Mouse (Mus musculus) embryonic facial prominence, embryonic 11.5 days (tissue): ENCODE results near the gene Spock1. TPM values are rescaled to one million over a fixed set of nuclear protein-coding genes. Genes with fewer than 3 reads are reported as not detected.

Source experiments
- ATAC-seq: fragments of 200-750 bp; cut with Nextera tagmentation; replicated peaks from 2 replicates; pipeline ENCODE4 v1.8.0; 2017; ENCODE audit warnings: low read depth; ENCODE audit not compliant: insufficient number of reproducible peaks, low FRiP score, low TSS enrichment
- DNase-seq: peaks from one replicate; pipeline ENCODE4 v3.0.0-alpha.2; 2015; ENCODE audit warnings: low spot score
- H3K27ac ChIP-seq: fragments of 300-500 bp; sonication (generic); replicated peaks from 2 replicates; pipeline ENCODE4 v1.5.1; 2014; ENCODE audit warnings: mild to moderate bottlenecking, low read depth, low read length, control low read depth
- H3K27me3 ChIP-seq: fragments of 300-500 bp; sonication (generic); 2 replicates; pipeline ENCODE4 v1.6.1; 2014; ENCODE audit warnings: mild to moderate bottlenecking, low read length, moderate library complexity, mixed read lengths; ENCODE audit not compliant: control insufficient read depth, insufficient read depth
- H3K36me3 ChIP-seq: fragments of 300-500 bp; sonication (generic); replicated peaks from 2 replicates; pipeline ENCODE4 v1.6.1; 2014; ENCODE audit warnings: low read depth, mild to moderate bottlenecking, low read length, moderate library complexity, mixed read lengths; ENCODE audit not compliant: control insufficient read depth, insufficient read depth
- H3K4me1 ChIP-seq: fragments of 300-500 bp; sonication (generic); 2 replicates; pipeline ENCODE4 v1.6.1; 2014; ENCODE audit warnings: low read length, mixed read lengths; ENCODE audit not compliant: control insufficient read depth, insufficient read depth
- H3K4me2 ChIP-seq: fragments of 300-500 bp; sonication (generic); 2 replicates; pipeline ENCODE4 v1.6.1; 2014; ENCODE audit warnings: low read depth, mild to moderate bottlenecking, control low read depth, low read length, moderate library complexity
- H3K4me3 ChIP-seq: fragments of 300-500 bp; sonication (generic); 2 replicates; pipeline ENCODE4 v1.5.1; 2014; ENCODE audit warnings: low read depth, low read length, control low read depth
- H3K9ac ChIP-seq: fragments of 300-500 bp; sonication (generic); replicated peaks from 2 replicates; pipeline ENCODE4 v1.6.1; 2014; ENCODE audit warnings: mild to moderate bottlenecking, control low read depth, low read length
- H3K9me3 ChIP-seq: fragments of 300-500 bp; sonication (generic); replicated peaks from 2 replicates; pipeline ENCODE4 v1.6.1; 2016; ENCODE audit warnings: mild to moderate bottlenecking, low read length, inconsistent platforms, mixed read lengths; ENCODE audit not compliant: control insufficient read depth
- WGBS: fragments of 180-500 bp; shearing (Covaris S2); extraction: QIAGEN DNeasy Blood & Tissue Kit; methylation state at CpG from one replicate; pipeline ENCODE4 v1.1.7; 2014; 5-methylcytosine and 5-hydroxymethylcytosine counted together
- polyA plus RNA-seq: library from polyadenylated mRNA; unstranded; fragments of >200 nt; fragmentation: Nextera tagmentation; extraction: Ambion mirVana; gene quantifications from 2 replicates; pipeline ENCODE4 v1.2.1, GENCODE M21; 2014

Spock1 gene
- polyA plus RNA-seq, 1 experiment from 2014 or later, result 7.6 TPM

- Histone ChIP-seq H3K36me3 (no peaks in the 10 kb centered on the region), H3K9me3 (no peaks in the 10 kb centered on the region), H3K4me2 (no peak overlapping the region), H3K4me3 (no peak overlapping the region), H3K4me1 (no peaks in the 10 kb centered on the region), H3K27me3 (no peaks in the 10 kb centered on the region), H3K27ac (no peak overlapping the region), H3K9ac (no peak overlapping the region)
- ATAC-seq (no peak), DNase-seq (no peak)
- WGBS, result 81% methylated on average over 4 of the region's 4 CpGs
These were observed 61.0 kb downstream of the Spock1 start for GRCm38 (mm10) chr13:57847101-57847500.

- DNase-seq, result peak; percentile 80
- no peak overlapping the region for H3K4me3 ChIP-seq
- ATAC-seq, result no peak
- H3K9me3 ChIP-seq, result no peaks in the 10 kb centered on the region
- no peak overlapping the region for H3K4me2 ChIP-seq
- H3K36me3 ChIP-seq, result no peaks in the 10 kb centered on the region
- H3K4me1 ChIP-seq, result no peaks in the 10 kb centered on the region
- 63% methylated on average over 9 of the region's 9 CpGs for WGBS
- H3K9ac ChIP-seq, result no peak overlapping the region
- H3K27ac ChIP-seq, result no peak overlapping the region
- H3K27me3 ChIP-seq, result no peaks in the 10 kb centered on the region
These were observed 61.7 kb downstream of the Spock1 start for GRCm38 (mm10) chr13:57846468-57846867.

- no peak overlapping the region for H3K27ac ChIP-seq
- WGBS, result 95% methylated on average over 5 of the region's 5 CpGs
- no peak overlapping the region for H3K4me3 ChIP-seq
- no peak for ATAC-seq
- no peaks in the 10 kb centered on the region for H3K36me3 ChIP-seq
- H3K9me3 ChIP-seq, result no peaks in the 10 kb centered on the region
- no peaks in the 10 kb centered on the region for H3K4me1 ChIP-seq
- no peak for DNase-seq
- no peak overlapping the region for H3K4me2 ChIP-seq
- no peaks in the 10 kb centered on the region for H3K27me3 ChIP-seq
- no peak overlapping the region for H3K9ac ChIP-seq
These were observed 66.8 kb downstream of the Spock1 start for GRCm38 (mm10) chr13:57841141-57841848.

GRCm38 (mm10) chr13:57837691-57838437 lies 70.3 kb downstream of the Spock1 start:
- DNase-seq (no peak), ATAC-seq (no peak)
- Histone ChIP-seq H3K4me1 (no peaks in the 10 kb centered on the region), H3K9me3 (peaks cover 3% of the 10 kb centered on the region; the same call in 1 of the 2 replicates), H3K9ac (no peak overlapping the region), H3K4me3 (no peak overlapping the region), H3K27ac (no peak overlapping the region), H3K27me3 (no peaks in the 10 kb centered on the region), H3K4me2 (no peak overlapping the region), H3K36me3 (no peaks in the 10 kb centered on the region)
- WGBS, result 76% methylated on average over 5 of the region's 5 CpGs

DNA sequence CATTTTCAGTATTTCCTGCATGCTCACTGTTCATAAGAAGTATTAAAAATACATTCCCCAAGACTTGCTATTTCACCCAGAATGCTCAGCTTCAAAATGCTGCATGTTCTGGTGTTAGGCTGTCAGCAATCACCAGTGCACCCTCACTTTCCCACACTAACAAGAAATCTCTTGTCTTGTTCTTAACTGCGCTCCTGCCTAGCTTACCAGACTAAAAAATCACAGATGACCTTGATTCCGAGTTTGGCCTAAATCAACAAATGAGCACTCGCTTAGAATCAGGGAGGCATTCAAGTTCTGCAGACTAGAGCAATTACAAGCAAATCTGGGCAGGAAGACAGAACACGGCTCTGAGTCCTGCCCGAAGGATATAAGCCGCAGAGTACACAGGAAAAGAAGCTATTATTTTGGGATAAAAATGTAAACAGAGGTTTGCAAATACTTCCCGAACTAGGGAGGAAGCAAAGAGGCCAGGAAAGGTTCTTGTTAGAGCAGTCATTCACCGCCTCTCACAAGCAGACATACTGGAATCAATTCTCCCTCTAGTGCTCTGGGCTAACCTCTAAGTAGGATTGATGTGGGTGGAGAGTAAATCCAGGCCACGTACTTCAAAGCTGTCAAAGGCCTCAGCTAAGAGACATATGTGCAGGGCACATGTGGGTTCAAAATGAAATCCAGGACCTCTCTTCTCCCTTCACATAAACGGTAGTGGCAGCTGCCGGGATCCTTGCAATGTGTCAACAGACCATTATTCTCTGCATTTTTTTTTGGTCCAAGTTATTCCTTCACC lies 76.6 kb downstream of the Spock1 start:
- Histone ChIP-seq H3K4me2 (no peak overlapping the region), H3K9ac (no peak overlapping the region), H3K36me3 (no peaks in the 10 kb centered on the region), H3K9me3 (peaks cover 3% of the 10 kb centered on the region; the same call in 1 of the 2 replicates), H3K4me3 (no peak overlapping the region), H3K27me3 (no peaks in the 10 kb centered on the region), H3K4me1 (no peaks in the 10 kb centered on the region), H3K27ac (no peak overlapping the region)
- 0 out of 2 replicates have a peak, but pooled peaks have one; percentile 62 for ATAC-seq
- 37% methylated on average over 11 of the region's 11 CpGs for WGBS
- DNase-seq, result peak; percentile 68

DNA sequence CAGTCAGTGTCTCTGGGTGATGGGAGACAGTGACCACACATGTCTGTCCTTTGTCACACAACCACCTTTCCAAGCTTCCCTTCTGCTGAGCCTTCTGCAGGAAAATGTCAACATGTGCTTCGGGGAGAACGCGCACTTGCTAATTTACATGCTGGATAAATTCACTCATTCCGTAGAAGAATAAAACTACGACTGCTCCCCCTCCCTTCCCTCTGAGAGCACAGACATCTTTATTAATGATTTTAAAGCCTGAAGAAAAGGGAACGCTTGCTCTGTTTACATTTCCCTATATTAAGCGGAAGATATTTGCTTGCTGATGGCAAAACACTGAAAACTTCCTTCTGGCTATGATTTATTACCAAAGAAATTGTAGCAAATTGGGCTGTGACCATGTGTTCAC lies 77.2 kb downstream of the Spock1 start:
- no peak overlapping the region for H3K4me2 ChIP-seq
- H3K27ac ChIP-seq, result no peak overlapping the region
- peaks cover 3% of the 10 kb centered on the region; the same call in 1 of the 2 replicates for H3K9me3 ChIP-seq
- DNase-seq (no peak), ATAC-seq (no peak)
- no peak overlapping the region for H3K9ac ChIP-seq
- no peaks in the 10 kb centered on the region for H3K36me3 ChIP-seq
- no peak overlapping the region for H3K4me3 ChIP-seq
- no peaks in the 10 kb centered on the region for H3K4me1 ChIP-seq
- no peaks in the 10 kb centered on the region for H3K27me3 ChIP-seq
- WGBS, result 59% methylated on average over 7 of the region's 7 CpGs

DNA sequence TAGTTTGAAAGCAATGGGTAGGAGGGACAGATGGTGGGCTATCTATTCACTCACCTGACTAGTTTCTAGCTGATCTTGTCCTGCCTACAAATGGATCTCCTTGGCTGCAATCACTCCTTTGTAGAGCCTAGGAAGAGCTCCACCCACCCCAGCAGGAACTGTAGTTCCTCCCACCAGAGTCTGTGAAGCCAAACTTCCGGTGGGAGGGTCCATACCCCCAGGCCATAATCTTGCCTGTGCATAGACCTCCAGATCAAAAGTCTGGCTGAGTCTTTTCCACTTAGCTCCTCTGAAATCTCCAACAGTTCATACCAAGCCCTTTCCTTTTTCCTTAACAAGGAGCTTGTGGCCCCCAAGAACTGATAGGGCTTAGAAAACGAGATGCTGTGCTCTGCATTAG lies 78.0 kb downstream of the Spock1 start:
- Histone ChIP-seq H3K9me3 (peaks cover 3% of the 10 kb centered on the region; the same call in 1 of the 2 replicates), H3K9ac (no peak overlapping the region), H3K36me3 (no peaks in the 10 kb centered on the region), H3K27me3 (no peaks in the 10 kb centered on the region), H3K4me3 (no peak overlapping the region), H3K4me2 (no peak overlapping the region), H3K27ac (no peak overlapping the region), H3K4me1 (no peaks in the 10 kb centered on the region)
- ATAC-seq, result no peak
- peak; percentile 40 for DNase-seq
- 37% methylated on average over 2 of the region's 2 CpGs for WGBS
